Mouse (Mus musculus): ENCODE data around the gene Ccdc157.

- TF ChIP-seq CTCF (IDR thresholded peaks at IDR 0.05; ENCODE audit: low read depth) (no peak), EP300 (IDR thresholded peaks at IDR 0.05; ENCODE audit: low read depth) (no peak)
Observed at GRCm38 (mm10) chr11:4190677-4191076, 30.6 kb upstream of the Ccdc157 start.

Data from liver, embryonic 14.5 days (tissue).